Mouse (Mus musculus) thymus, adult 2 months (tissue): ENCODE data around the gene Wdr6. TPM values are rescaled to one million over a fixed set of nuclear protein-coding genes. Genes with fewer than 3 reads are reported as not detected.

Experiments
- DNase-seq: peaks from one replicate; pipeline ENCODE4 v3.0.0; 2021
- H3K27ac ChIP-seq: fragments of 200-500 bp; 2 replicates; pipeline ENCODE4 v1.5.1; 2012; ENCODE audit warnings: low read length, control low read depth; ENCODE audit not compliant: control insufficient read depth, insufficient read depth
- H3K27me3 ChIP-seq: fragments of 200-500 bp; 2 replicates; pipeline ENCODE4 v1.6.1; 2012; ENCODE audit warnings: mild to moderate bottlenecking, low read length, moderate library complexity, mixed read lengths; ENCODE audit not compliant: control insufficient read depth, insufficient read depth
- H3K36me3 ChIP-seq: fragments of 200-500 bp; 2 replicates; pipeline ENCODE4 v1.6.1; 2012; ENCODE audit warnings: mild to moderate bottlenecking, low read length, moderate library complexity; ENCODE audit not compliant: control insufficient read depth, insufficient read depth
- H3K4me1 ChIP-seq: fragments of 200-500 bp; replicated peaks from 2 replicates; pipeline ENCODE4 v1.6.1; 2012; ENCODE audit warnings: low read length; ENCODE audit not compliant: control insufficient read depth, insufficient read depth
- H3K4me3 ChIP-seq: fragments of 200-500 bp; 2 replicates; pipeline ENCODE4 v1.5.1; 2012; ENCODE audit warnings: mild to moderate bottlenecking, low read length, control low read depth, moderate library complexity; ENCODE audit not compliant: control insufficient read depth, insufficient read depth
- CTCF ChIP-seq: fragments of 200-500 bp; IDR thresholded peaks from 2 replicates; pipeline ENCODE4 v1.5.1; 2012; ENCODE audit warnings: mild to moderate bottlenecking, control low read depth, low read length, moderate library complexity, borderline replicate concordance; ENCODE audit not compliant: control insufficient read depth, poor library complexity, insufficient read depth; ENCODE audit errors: extremely low read depth
- POLR2A ChIP-seq: fragments of 200-500 bp; IDR thresholded peaks from 2 replicates; pipeline ENCODE4 v1.6.1; 2012; ENCODE audit warnings: mild to moderate bottlenecking, low read length, control low read depth, moderate library complexity; ENCODE audit not compliant: control insufficient read depth, poor library complexity, insufficient read depth; ENCODE audit errors: extremely low read depth
- WGBS: fragments of 180-500 bp; shearing (Covaris S2); methylation state at CpG from one replicate; pipeline ENCODE4 v1.1.7; 2018; 5-methylcytosine and 5-hydroxymethylcytosine counted together
- polyA plus RNA-seq: library from polyadenylated mRNA; depleted of rRNA; stranded (reverse); fragments of >200 nt; gene quantifications from 2 replicates; pipeline ENCODE4 v1.2.3, GENCODE M21; 2012

The Wdr6 gene
- polyA plus RNA-seq, 1 experiment, result 106 TPM

- H3K36me3 ChIP-seq, result peaks cover 11% of the 10 kb centered on the region
Observed at GRCm38 (mm10) chr9:108563671-108564070, 14.9 kb downstream of the Wdr6 start.

GRCm38 (mm10) chr9:108560227-108560841 is 18.2 kb downstream of the Wdr6 start, which contains the start of gene Impdh2:
Gene Impdh2 (plus strand): TSS chr9:108560286.
- under 1% methylated on average over 53 of the region's 53 CpGs for WGBS
- TF ChIP-seq CTCF, result peak; percentile 33; the same call in 1 of the 2 replicates
- peak; percentile 94 for TF ChIP-seq POLR2A
- Histone ChIP-seq H3K27me3 (no peaks in the 10 kb centered on the region), H3K27ac (no peak within 1 kb of the TSS), H3K4me3 (peak within 1 kb of the TSS; percentile 53), H3K36me3 (peaks cover 37% of the 10 kb centered on the region), H3K4me1 (peaks cover 6% of the 10 kb centered on the region)
- peak; percentile 92 for DNase-seq

More at GRCm38 (mm10) chr9:108563671-108564070, 14.9 kb downstream of the Wdr6 start:
- no peak overlapping the region for H3K4me3 ChIP-seq
- WGBS, result 95% methylated on average over 8 of the region's 8 CpGs
- no peak for DNase-seq
- peaks cover 21% of the 10 kb centered on the region for H3K4me1 ChIP-seq
- H3K27ac ChIP-seq, result no peak overlapping the region
- no peaks in the 10 kb centered on the region for H3K27me3 ChIP-seq
- TF ChIP-seq POLR2A (no peak), CTCF (no peak)

- DNase-seq, result no peak
- Histone ChIP-seq H3K36me3 (peaks cover 47% of the 10 kb centered on the region), H3K4me1 (peaks cover 6% of the 10 kb centered on the region), H3K4me3 (no peak overlapping the region), H3K27me3 (no peaks in the 10 kb centered on the region), H3K27ac (no peak overlapping the region)
- whole genome bisulfite sequencing, result 95% methylated on average over 4 of the region's 4 CpGs
- TF ChIP-seq CTCF (no peak), POLR2A (no peak)
Observed at GRCm38 (mm10) chr9:108559169-108559568, 19.4 kb downstream of the Wdr6 start.

GRCm38 (mm10) chr9:108546875-108547274 is 31.7 kb downstream of the Wdr6 start:
- WGBS, result 97% methylated on average over 1 of the region's 1 CpGs
- Histone ChIP-seq H3K27me3 (no peaks in the 10 kb centered on the region), H3K27ac (no peak overlapping the region), H3K4me1 (no peaks in the 10 kb centered on the region), H3K4me3 (no peak overlapping the region), H3K36me3 (peaks cover 77% of the 10 kb centered on the region)
- TF ChIP-seq POLR2A, result no peak
- no peak for TF ChIP-seq CTCF
- no peak for DNase-seq

GRCm38 (mm10) chr9:108545986-108546385 is 32.6 kb downstream of the Wdr6 start:
- no peak for TF ChIP-seq POLR2A
- no peak for TF ChIP-seq CTCF
- Histone ChIP-seq H3K27me3 (no peaks in the 10 kb centered on the region), H3K36me3 (peaks cover 82% of the 10 kb centered on the region), H3K27ac (no peak overlapping the region), H3K4me3 (no peak overlapping the region), H3K4me1 (peaks cover 3% of the 10 kb centered on the region)
- no peak for DNase-seq
- WGBS, result 95% methylated on average over 3 of the region's 3 CpGs

GRCm38 (mm10) chr9:108540846-108541245 is 37.7 kb downstream of the Wdr6 start:
- peaks cover 69% of the 10 kb centered on the region for H3K36me3 ChIP-seq

GRCm38 (mm10) chr9:108531496-108531895 is 47.0 kb downstream of the Wdr6 start:
- no peak for DNase-seq

More at GRCm38 (mm10) chr9:108540846-108541245, 37.7 kb downstream of the Wdr6 start:
- no peak for DNase-seq
- H3K27ac ChIP-seq, result no peak overlapping the region; the same call in 1 of the 2 replicates
- H3K4me3 ChIP-seq, result no peak overlapping the region
- H3K4me1 ChIP-seq, result peaks cover 6% of the 10 kb centered on the region
- no peaks in the 10 kb centered on the region for H3K27me3 ChIP-seq
- TF ChIP-seq CTCF (no peak), POLR2A (no peak)

More at GRCm38 (mm10) chr9:108531496-108531895, 47.0 kb downstream of the Wdr6 start:
- Histone ChIP-seq H3K4me3 (no peak overlapping the region), H3K27me3 (no peaks in the 10 kb centered on the region), H3K36me3 (peaks cover 74% of the 10 kb centered on the region), H3K4me1 (no peaks in the 10 kb centered on the region), H3K27ac (no peak overlapping the region)
- 91% methylated on average over 1 of the region's 1 CpGs for WGBS
- TF ChIP-seq POLR2A (no peak), CTCF (no peak)
